Mouse (Mus musculus): ENCODE results near the gene Dock10. TPM values are rescaled to one million over a fixed set of nuclear protein-coding genes. Genes with fewer than 3 reads are reported as not detected.

Gene Dock10
- total RNA-seq, 2 experiments from 2014 or later = 89.5 to 91.2 TPM

GRCm38 (mm10) chr1:80730174-80730573 lies 28.2 kb downstream of the Dock10 start:
- DNase-seq (ENCODE audit: low spot score in 2 of 2) = no peak

DNA sequence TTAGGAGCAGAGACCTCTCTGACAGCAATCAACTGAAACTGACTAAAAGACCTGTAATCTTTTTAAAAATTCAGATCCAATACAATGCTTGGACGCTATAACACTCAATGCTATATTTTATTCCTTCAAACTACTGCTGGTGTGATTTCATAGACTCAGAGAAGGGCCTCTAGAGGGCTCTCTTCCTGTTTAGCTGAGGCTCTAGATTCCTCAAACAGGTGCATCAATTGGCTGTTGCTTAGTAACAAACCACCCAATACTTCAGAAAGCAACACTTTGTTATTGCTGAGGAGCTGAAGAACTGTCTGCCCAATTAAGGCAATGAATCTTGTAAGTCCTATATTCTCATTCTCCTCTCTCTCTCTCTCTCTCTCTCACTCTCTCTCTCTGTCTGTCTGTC lies 30.1 kb downstream of the Dock10 start:
- no peak for DNase-seq (ENCODE audit: low spot score in 2 of 2)

DNA sequence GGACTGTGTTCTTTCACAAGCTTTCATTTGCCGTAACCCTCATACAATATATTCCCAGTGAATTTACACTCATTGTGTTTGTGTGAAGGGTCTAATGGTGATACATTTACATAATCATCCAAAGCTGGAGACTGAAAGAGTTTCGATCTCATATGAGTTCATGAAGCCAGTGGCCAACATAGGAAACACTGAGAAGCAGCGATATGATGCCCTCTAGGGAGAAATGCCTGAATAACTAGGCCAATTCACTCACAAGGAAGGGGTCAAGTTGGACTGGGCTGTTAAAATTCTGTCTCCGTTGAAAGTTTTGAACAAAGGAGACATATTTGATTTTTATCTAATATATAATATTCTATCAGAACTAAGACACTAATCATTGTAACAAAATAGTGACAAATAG lies 30.9 kb downstream of the Dock10 start:
- DNase-seq (ENCODE audit: low spot score in 2 of 2) = no peak

DNA sequence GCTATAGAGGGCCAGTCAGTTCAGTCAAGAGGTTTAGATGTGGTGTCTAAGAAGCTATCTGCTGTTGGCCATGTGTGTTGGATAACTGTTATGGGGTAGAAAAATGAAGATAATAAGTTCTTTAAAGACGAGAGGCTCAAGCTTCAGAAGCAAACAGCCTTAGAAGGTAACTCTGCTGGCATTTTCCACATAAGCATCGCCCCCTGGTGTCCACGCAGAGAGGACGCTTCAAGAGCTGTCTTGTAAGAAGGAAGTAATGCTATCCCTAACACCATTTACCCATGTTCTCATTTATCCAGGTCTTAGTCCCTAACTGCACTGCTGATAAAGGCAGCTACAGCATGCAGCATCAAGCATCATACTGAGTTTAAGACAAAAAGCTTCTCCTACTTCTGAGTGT lies 35.7 kb downstream of the Dock10 start:
- peak; percentile 13 to 49 for DNase-seq (ENCODE audit: low spot score in 2 of 2)

DNA sequence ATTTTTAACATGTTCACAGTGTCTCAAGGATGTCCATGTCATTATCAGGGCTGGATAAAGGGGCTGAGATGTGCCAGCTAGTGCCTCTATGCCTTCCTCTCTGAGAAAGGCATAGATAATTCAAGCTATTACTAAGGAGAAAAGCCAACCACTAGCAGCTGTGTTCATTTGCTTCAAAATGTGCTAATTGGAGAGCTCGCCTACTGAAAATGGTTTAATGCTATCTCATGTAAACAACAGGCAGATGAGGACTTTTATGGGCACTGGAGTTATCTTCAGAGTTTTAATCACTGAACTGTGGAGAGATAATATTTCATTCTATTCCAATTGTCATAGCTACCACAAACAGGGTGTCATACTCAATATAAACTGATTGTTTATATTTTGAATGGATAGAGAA lies 36.3 kb downstream of the Dock10 start:
- peak in 1 of 2 experiments; percentile 56 for DNase-seq (ENCODE audit: low spot score in 2 of 2)

DNA sequence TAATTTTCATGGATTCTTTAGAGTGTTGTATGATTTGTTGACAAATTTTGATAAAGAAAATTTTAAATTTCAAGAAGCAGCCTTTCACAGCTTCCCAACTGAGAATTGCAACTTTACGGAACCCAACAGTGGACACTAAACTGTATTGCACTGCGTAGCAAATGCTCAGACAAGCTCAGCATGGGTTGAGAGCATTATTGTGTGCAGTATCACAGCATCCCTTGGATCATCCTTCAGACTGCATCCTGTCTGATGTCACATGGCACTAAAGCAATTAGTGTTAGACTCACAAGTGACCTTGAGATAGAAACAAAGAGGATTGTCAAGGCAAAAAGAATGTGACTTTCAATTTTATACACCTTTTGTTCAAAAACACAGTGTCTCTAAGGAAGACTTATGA lies 37.1 kb downstream of the Dock10 start:
- no peak for DNase-seq (ENCODE audit: low spot score in 2 of 2)

GRCm38 (mm10) chr1:80720146-80720545 lies 38.2 kb downstream of the Dock10 start:
- peak in 1 of 2 experiments; percentile 28 for DNase-seq (ENCODE audit: low spot score in 2 of 2)

- no peak for DNase-seq (ENCODE audit: low spot score in 2 of 2)
These were observed 38.9 kb downstream of the Dock10 start for GRCm38 (mm10) chr1:80719436-80719835.

GRCm38 (mm10) chr1:80718666-80719065 lies 39.7 kb downstream of the Dock10 start:
- no peak for DNase-seq (ENCODE audit: low spot score in 2 of 2)

GRCm38 (mm10) chr1:80715917-80716316 lies 42.4 kb downstream of the Dock10 start:
- no peak for DNase-seq (ENCODE audit: low spot score in 2 of 2)

DNA sequence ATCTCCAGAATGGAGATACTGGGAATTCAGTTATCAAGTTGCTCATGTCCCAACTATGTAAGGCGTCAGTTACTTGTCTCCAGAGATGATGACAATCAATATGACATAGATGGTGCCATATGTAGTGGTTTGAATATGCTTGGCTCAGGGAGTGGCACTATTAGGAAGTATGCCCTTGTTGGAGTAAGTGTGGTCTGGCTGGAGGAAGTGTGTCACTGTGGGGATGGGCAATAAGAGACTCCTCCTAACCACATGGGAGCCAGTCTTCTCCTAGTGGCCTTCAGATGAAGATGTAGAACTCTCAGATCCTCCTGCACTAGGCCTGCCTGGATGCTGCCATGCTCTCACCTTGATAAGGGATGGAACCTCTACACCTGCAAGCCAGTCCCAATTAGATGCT lies 44.4 kb downstream of the Dock10 start:
- no peak for DNase-seq (ENCODE audit: low spot score in 2 of 2)

DNA sequence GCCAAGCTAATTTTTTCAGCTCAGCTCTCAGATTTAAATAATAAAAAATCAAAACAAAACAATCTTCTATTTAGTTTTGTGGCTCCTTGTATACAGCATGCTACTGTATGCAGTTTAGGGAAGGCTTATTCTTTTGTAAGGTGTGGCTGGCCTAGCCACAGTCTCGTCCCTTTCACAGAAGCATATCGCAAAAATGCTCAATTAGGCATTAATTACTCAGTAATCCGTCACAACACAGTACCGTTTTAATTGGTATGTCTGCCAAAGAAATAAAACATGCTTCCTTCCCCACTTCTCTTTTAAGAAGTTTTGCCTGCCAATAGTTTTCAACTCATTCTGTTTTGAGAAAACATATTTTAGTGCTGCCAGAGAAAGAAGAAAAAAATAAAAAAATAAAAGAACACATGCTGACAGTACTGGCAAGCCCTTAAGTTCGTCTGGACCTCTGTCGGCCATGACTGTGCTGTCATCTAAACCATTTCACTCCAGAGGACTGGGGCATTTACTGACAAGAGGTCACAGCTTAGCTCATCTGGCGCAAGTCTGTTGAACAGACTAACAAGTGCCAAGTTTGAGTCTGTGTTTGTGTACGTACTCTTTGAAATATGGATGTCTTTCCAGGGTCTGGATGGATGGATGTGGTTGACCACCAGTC lies 47.6 kb downstream of the Dock10 start:
- no peak for DNase-seq (ENCODE audit: low spot score in 2 of 2)

DNA sequence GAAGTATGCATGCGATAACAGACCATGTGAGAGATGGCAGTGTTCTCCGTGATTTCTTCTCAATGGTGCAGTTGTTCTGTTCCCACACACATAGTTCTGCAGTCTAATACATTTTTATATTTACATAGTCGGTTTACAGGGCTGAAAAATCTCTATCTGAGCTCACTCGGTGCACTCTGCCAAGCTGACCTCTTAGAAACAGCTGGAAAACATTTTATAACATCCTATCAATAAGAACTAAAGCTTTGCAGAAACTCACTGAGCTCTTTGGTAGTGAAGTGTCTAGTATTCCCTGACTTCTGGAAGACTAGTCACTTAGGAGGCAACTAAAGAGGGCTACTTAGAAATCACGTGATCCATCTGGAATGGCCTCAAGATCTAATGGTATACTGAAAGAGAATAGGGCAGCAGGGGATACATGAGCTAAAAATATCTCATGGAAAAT lies 48.2 kb downstream of the Dock10 start:
- DNase-seq (ENCODE audit: low spot score in 2 of 2) = no peak

DNA sequence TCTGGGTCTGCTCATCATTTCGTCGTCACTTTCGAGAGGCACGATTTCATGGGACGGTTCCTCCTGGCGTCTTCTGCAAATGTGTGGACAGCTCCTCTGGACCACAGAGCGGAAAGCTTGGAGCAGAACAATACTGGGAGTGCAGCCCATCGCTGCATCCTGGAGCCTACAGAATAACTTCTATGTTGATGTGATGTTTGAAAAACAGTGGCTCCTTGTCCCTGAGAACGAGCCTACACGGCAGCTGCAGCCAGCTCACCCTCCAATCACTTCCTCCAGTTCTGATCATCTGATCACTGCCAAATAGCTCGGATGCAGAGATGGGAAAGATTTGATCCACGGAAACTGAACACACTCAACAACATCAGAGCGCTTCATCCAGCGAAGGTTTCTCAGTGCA lies 49.0 kb downstream of the Dock10 start:
- peak; percentile 31 to 60 for DNase-seq (ENCODE audit: low spot score in 2 of 2)

DNA sequence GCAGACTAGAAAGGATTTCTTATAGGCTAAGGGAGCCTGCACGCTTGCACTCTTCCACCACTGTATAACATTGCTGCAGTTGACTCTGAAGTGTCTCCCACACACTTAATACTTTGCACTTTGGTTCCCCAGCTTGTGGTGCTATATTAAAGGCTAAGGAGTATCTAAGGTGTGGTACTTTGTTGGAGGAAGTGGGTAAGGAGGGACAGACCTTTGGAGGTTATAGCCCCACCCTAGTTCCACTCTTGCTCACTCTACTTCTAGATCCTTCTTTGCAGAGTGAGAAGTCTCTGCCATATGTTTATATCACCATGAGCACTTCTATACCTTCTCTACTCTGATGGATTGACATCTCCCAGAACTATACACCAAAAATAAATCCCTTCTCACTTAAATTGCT lies 55.0 kb downstream of the Dock10 start:
- DNase-seq (ENCODE audit: low spot score in 2 of 2) = no peak

- DNase-seq (ENCODE audit: low spot score in 2 of 2) = no peak
These were observed 82.2 kb downstream of the Dock10 start for GRCm38 (mm10) chr1:80676004-80676673.

DNA sequence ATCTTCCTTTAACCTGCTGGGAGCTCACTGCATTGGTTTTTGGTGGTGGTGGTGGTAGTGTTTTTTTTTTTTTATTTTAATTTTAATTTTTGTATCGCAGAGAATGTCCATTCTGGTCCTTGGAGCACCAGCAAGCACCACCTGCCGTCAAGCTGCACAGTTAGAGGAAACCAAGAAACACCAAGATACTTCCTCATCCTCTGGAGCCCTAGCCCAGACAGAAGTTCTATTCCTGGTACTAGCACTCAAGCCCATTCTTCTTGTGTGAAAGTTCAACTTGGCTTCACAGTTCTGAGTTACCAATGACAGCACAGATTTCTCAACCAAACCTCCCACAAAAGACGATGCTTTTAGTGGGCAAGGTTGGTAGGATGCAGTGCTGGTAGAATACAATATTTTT lies 86.6 kb downstream of the Dock10 start:
- no peak for DNase-seq (ENCODE audit: low spot score in 2 of 2)

GRCm38 (mm10) chr1:80671056-80671455 lies 87.3 kb downstream of the Dock10 start:
- no peak for DNase-seq (ENCODE audit: low spot score in 2 of 2)

- DNase-seq (ENCODE audit: low spot score in 2 of 2) = no peak
These were observed 87.9 kb downstream of the Dock10 start for GRCm38 (mm10) chr1:80670387-80670786.

DNA sequence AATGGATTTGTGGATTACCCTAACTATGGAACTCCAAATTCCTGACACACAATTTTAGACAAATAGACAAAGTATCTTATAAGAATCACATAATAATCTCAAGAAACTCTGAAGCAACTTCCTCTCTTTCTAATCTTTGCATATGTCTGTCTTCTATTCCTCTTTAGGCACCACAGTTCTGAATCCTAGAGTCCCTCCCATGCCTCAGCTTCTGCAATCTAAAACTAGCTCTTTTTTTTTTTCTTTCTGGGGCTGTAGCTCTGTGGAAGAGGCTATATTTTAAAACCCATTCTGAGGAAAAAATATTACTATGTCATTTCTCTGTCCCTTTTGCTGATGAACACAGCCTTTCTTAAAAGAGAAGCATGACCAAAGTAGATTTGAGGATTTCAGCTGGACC lies 92.6 kb downstream of the Dock10 start:
- no peak for DNase-seq (ENCODE audit: low spot score in 2 of 2)

DNA sequence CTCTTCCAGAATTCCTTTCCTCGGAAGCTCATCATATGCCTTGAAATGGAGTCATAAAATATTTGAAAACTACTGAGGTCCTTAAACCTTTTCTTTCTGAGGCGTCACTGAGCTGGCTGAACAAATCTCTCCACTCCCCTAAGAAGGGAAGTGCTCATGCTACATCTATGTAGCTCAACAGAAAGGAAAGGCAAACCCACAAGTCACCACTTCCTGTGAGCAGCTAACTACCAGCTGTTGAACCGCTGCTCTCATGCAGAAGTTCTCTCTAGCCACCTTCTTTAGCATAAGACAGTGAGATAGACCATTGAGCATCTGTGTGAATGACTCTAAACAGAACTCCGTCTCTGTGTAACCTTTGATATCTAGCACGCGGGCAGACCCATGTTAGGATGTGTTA lies 93.2 kb downstream of the Dock10 start:
- DNase-seq (ENCODE audit: low spot score in 2 of 2) = no peak

GRCm38 (mm10) chr1:80661506-80662402 lies 96.6 kb downstream of the Dock10 start:
- DNase-seq (ENCODE audit: low spot score in 2 of 2) = no peak

Data from layer of hippocampus, adult 18-20 months (tissue).